Mouse (Mus musculus) thymus, postnatal 0 days (tissue): Measurements from ENCODE around the gene Mmp9. TPM values are rescaled to one million over a fixed set of nuclear protein-coding genes. Genes with fewer than 3 reads are reported as not detected.

Experiments
- DNase-seq: peaks from one replicate; pipeline ENCODE4 v3.0.0-alpha.2; 2015; ENCODE audit warnings: low spot score
- polyA plus RNA-seq: library from polyadenylated mRNA; unstranded; fragments of >200 nt; fragmentation: Nextera tagmentation; extraction: Ambion mirVana; gene quantifications from 2 replicates; pipeline ENCODE4 v1.2.1, GENCODE M21; 2015

The Mmp9 gene
- polyA plus RNA-seq, 1 experiment from 2014 or later: 47.8 TPM

GRCm38 (mm10) chr2:164986371-164987027 is 45.9 kb downstream of the Mmp9 start:
- no peak for DNase-seq

- DNase-seq: no peak
These were observed 48.2 kb downstream of the Mmp9 start for GRCm38 (mm10) chr2:164988777-164989176.

GRCm38 (mm10) chr2:164991111-164991510 is 50.5 kb downstream of the Mmp9 start:
- DNase-seq: no peak

- no peak for DNase-seq
These were observed 51.2 kb downstream of the Mmp9 start for GRCm38 (mm10) chr2:164991808-164992207.

GRCm38 (mm10) chr2:164994156-164994555 is 53.6 kb downstream of the Mmp9 start:
- no peak for DNase-seq

- no peak for DNase-seq
These were observed 54.3 kb downstream of the Mmp9 start for GRCm38 (mm10) chr2:164994659-164995428.

- DNase-seq: no peak
These were observed 55.4 kb downstream of the Mmp9 start for GRCm38 (mm10) chr2:164995976-164996375.

- no peak for DNase-seq
These were observed 56.5 kb downstream of the Mmp9 start for GRCm38 (mm10) chr2:164996848-164997720.

- no peak for DNase-seq
These were observed 57.3 kb downstream of the Mmp9 start for GRCm38 (mm10) chr2:164997721-164998428.

- no peak for DNase-seq
These were observed 61.4 kb downstream of the Mmp9 start for GRCm38 (mm10) chr2:165001958-165002357.

- no peak for DNase-seq
These were observed 62.5 kb downstream of the Mmp9 start for GRCm38 (mm10) chr2:165003108-165003507.

GRCm38 (mm10) chr2:165004237-165004636 is 63.7 kb downstream of the Mmp9 start:
- no peak for DNase-seq

Other genes with a start within 250 kb of the Mmp9 start
- not detected in 2 replicates for gene Spint4, start 242.3 kb upstream of the Mmp9 start, polyA plus RNA-seq
- not detected in 2 replicates for gene Spint5, start 225.5 kb upstream of the Mmp9 start, polyA plus RNA-seq
- 0.49 and 0.56 TPM in 2 replicates for gene Wfdc3, start 194.8 kb upstream of the Mmp9 start, polyA plus RNA-seq
- gene Dnttip1, start 194.8 kb upstream of the Mmp9 start, polyA plus RNA-seq: 70.4 and 85.2 TPM in 2 replicates
- 379 and 497 TPM in 2 replicates for gene Ube2c, start 170.9 kb upstream of the Mmp9 start, polyA plus RNA-seq
- 5.8 and 10.7 TPM in 2 replicates for gene Tnnc2, start 160.8 kb upstream of the Mmp9 start, polyA plus RNA-seq
- 7.0 and 7.7 TPM in 2 replicates for gene Snx21, start 155.0 kb upstream of the Mmp9 start, polyA plus RNA-seq
- gene Acot8, start 135.9 kb upstream of the Mmp9 start, polyA plus RNA-seq: 30.0 and 31.1 TPM in 2 replicates
- 7.1 TPM in 2 replicates for gene Zswim3, start 135.7 kb upstream of the Mmp9 start, polyA plus RNA-seq
- 8.7 and 9.1 TPM in 2 replicates for gene Zswim1, start 118.1 kb upstream of the Mmp9 start, polyA plus RNA-seq
- 0.17 and 0.85 TPM in 2 replicates for gene Spata25, start 112.2 kb upstream of the Mmp9 start, polyA plus RNA-seq
- 154 and 164 TPM in 2 replicates for gene Ctsa, start 107.9 kb upstream of the Mmp9 start, polyA plus RNA-seq
- gene Neurl2, start 107.3 kb upstream of the Mmp9 start, polyA plus RNA-seq: 5.3 and 5.9 TPM in 2 replicates
- gene Pltp, start 83.1 kb upstream of the Mmp9 start, polyA plus RNA-seq: 424 and 433 TPM in 2 replicates
- gene Pcif1, start 61.5 kb upstream of the Mmp9 start, polyA plus RNA-seq: 92.5 and 107 TPM in 2 replicates
- 8.6 and 9.5 TPM in 2 replicates for gene Zfp335, start 29.0 kb upstream of the Mmp9 start, polyA plus RNA-seq
- gene Slc12a5, start 20.0 kb downstream of the Mmp9 start, polyA plus RNA-seq: 0.26 and 0.30 TPM in 2 replicates
- 43.8 and 51.3 TPM in 2 replicates for gene Ncoa5, start 94.1 kb downstream of the Mmp9 start, polyA plus RNA-seq
- gene Cd40, start 114.8 kb downstream of the Mmp9 start, polyA plus RNA-seq: 29.6 and 31.4 TPM in 2 replicates
- gene 1700025C18Rik, start 150.0 kb downstream of the Mmp9 start, polyA plus RNA-seq: not detected in 2 replicates